Mouse (Mus musculus): ENCODE data around the gene Cdkal1.

GRCm38 (mm10) chr13:29248535-29248934 is 606.9 kb downstream of the Cdkal1 start:
- TF ChIP-seq POLR2A (IDR thresholded peaks at IDR 0.05; ENCODE audit: extremely low read depth, insufficient read depth, low read length), result no peak
- no peak for TF ChIP-seq CTCF (IDR thresholded peaks at IDR 0.05; ENCODE audit: extremely low read depth, insufficient read depth, low read length)
